Mouse (Mus musculus) cerebellum, adult 9-10 months (tissue): Measurements from ENCODE around the gene Casp9.

Experiments used
- DNase-seq: peaks from one replicate; pipeline ENCODE4 v3.0.0; 2022

Gene Casp9

GRCm38 (mm10) chr4:141818861-141819260, 25.4 kb downstream of the Casp9 start:
- DNase-seq, result no peak

GRCm38 (mm10) chr4:141819316-141819715, 25.9 kb downstream of the Casp9 start:
- no peak for DNase-seq

- DNase-seq, result no peak
Observed at GRCm38 (mm10) chr4:141821178-141821577, 27.8 kb downstream of the Casp9 start.

- DNase-seq, result no peak
Observed at GRCm38 (mm10) chr4:141822089-141822488, 28.7 kb downstream of the Casp9 start.

DNA sequence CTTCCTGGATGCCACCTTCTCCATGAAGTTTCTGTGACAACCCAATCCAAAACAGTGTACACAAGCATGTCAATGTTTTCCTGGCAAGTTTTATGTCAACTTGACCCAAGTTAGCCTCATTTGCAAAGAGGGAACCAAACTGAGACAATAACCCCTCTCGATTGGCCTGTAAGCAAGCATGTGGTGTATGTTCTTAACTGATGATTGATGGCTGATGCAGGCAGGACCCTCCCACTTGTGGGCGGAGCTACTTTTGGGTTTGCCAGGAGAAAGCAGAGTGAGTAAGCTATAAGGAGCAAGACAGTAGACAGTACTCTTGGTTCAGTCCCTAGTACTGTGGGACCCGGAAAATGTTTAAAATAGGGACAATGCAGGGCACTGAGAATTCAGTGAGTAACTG, 29.6 kb downstream of the Casp9 start:
- no peak for DNase-seq

DNA sequence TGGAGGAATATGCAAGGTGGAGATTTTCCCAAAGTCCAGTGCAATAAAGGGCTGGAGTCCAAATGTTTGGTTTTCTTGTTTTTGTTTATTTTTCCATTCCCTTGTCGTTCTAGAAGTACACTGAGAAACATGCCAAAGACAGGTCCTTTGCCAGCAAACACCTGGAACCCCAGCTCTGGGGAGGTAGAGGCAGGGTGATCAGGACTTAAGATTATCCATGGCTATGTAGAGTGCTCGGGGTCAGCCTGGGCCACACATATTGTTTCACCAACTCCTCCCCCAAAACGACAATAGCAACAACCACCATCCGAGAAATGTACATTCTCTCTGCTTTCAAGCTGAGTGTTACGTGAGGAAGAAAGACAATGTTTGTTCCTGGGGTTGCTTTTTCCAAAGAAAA, 32.6 kb downstream of the Casp9 start, which contains the start of gene Cela2a:
Gene Cela2a (minus strand): TSS at position 101 of the 400 bp plus-strand sequence.
- DNase-seq, result no peak

DNA sequence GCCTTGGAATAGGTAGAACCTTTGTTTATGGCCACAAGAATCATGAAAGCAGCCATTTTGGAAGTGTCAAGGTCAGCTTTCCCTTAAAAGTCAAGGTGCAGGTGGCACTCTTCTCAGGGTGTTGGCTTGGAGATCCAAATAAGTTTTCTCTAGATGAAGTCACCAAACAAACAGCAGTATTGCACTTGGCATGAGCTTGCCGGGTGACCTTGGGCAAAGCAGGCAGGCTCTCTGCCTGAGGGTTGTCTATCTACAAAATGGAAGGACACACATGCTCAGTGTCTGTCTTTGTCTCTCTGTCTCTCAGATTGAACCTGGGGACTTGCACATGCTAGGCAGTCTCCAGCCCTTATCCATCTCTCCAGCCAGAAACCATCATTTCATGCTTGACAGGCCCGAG, 34.0 kb downstream of the Casp9 start:
- DNase-seq, result no peak

DNA sequence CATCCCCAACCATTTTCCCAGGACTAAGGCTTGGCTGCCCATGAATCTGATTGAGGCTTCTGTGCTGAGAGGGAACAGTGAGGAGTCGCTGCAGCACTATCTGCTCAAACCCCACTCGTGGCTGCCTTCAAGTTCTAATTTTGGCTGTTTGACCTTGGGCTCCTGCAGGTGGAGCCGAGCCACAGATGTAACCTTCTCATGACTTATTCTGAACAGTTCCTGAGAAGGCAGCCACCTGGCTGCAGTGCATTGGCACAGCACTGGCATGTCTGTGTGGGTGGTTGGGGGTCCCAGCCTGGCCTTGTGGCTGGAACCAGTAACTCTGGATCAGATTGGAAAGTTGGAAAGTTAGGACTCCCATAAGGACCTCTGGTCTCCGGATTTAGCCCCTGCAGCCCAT, 34.8 kb downstream of the Casp9 start:
- DNase-seq, result no peak

GRCm38 (mm10) chr4:141830381-141830780, 37.0 kb downstream of the Casp9 start:
- DNase-seq, result no peak

DNA sequence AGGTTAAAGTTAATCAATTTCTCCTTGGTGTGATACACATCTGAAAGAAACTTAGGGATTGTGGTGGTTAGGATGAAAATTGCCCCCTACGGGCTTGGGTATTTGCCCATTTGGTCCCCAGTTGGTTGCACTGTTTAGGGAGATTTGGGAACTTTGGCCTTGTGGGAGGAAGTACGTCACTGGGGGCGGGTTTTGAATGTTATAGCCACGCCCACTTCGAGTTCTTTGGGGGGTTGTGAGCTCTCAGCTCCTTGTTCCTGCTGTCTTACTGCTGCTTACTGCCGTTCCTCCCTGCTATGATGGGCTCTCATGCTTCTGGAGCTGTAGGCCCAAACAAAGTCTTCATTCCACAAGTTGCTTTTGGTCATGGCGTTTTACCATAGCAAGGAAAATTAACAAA, 37.9 kb downstream of the Casp9 start:
- no peak for DNase-seq

DNA sequence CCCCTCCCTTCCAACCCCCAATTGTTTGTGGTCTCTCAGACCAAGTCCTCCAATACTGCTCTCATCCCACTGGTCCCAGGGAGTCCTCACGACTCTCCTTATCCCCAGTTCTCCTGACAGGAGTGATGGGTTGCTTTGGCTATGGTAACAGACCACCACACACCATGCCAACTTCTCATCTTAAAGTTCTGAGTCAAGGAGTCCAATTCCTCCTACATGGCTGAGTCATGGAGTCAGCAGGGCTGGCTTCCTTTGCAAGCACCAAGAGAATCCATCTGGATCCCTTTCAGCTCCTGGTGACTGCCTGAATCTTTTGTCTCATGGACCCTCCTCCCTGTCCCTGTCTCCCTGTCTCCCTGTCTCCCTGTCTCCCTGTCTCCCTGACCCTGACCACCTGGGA, 40.5 kb downstream of the Casp9 start:
- no peak for DNase-seq

- no peak for DNase-seq
Observed at GRCm38 (mm10) chr4:141834536-141835095, 41.2 kb downstream of the Casp9 start.

DNA sequence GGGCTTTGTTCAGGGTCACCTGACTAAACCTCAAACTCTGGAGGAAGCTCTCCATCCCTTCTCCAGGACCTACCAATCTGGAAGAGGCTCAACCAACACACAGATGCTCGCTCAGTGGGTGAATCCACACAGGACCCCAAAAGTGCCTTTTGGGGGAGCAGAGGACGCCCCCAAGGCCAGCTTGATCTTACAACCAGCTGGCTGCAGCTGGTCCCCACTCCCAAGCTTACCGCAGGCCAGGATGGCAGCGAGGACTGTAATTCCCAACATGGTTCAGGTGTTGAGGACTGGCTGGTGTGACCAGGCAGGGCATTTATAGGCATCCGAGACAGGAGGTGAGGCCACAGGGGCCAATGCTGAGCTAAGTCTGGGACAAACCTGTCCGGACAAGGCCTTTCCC, 52.6 kb downstream of the Casp9 start, which contains the start of gene Ctrc:
Gene Ctrc (minus strand): TSS at position 361 of the 400 bp plus-strand sequence.
- DNase-seq, result no peak

DNA sequence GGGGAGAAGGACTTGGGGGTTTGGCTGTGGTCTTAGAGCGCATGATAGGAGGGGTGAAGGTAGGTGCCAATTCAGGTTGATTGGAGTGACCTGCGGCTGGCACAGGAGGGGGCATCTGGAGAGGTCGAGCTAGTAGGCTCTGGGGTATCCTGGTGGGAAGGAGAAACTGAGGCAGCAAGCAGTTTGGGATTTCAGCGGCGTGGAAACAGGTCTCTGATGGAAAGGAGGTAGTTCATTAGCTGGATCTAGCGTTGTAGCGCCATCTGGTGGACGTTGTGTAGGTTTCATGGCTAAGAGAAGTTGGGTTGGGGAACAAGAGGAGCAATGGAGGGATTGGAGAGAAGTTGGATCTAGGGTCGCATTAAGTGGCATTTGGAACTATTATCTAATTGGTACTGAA, 60.0 kb downstream of the Casp9 start:
- no peak for DNase-seq

GRCm38 (mm10) chr4:141857422-141857930, 64.1 kb downstream of the Casp9 start:
- DNase-seq, result peak; percentile 86

DNA sequence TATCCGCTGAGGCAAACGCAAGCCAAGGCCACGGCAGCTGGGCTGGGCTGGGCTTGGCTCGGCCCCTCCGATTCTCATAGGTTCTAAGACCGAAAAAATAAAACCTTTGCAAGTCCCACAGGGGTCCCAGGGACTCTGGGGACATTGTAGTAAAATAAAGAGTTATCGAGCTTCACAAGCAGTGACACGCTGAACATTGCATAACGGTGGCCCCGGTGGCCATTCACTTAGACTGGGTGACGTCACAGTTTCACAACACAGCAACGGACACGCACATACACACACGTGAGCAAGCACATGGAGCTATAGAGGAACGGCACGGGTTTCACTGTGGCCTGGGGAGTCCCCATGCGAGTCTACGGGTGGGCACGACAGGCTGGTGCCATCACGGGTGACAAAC, 65.1 kb downstream of the Casp9 start:
- no peak for DNase-seq

DNA sequence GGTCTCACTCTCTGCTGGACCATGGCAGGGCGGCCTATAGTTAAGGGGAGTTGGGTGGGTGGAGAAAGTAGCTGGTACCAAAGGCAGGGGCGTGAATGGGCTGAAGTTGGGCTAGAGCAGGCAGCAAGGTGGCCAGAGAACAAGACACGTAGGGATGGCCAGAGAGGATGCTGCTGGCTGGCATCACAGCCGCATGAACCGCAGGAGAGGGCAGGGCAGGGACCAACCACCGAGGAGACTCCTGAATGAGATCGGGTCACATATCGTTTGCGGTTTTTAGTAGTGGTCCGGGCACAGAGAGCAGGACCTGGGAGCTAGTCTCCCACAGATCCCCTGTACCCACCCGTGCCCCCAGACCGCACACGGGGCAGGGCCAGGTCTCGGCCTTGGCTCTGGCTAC, 65.9 kb downstream of the Casp9 start:
- DNase-seq, result no peak

GRCm38 (mm10) chr4:141860246-141860841, 66.9 kb downstream of the Casp9 start:
- DNase-seq, result no peak

GRCm38 (mm10) chr4:141861591-141862295, 68.3 kb downstream of the Casp9 start:
- no peak for DNase-seq

DNA sequence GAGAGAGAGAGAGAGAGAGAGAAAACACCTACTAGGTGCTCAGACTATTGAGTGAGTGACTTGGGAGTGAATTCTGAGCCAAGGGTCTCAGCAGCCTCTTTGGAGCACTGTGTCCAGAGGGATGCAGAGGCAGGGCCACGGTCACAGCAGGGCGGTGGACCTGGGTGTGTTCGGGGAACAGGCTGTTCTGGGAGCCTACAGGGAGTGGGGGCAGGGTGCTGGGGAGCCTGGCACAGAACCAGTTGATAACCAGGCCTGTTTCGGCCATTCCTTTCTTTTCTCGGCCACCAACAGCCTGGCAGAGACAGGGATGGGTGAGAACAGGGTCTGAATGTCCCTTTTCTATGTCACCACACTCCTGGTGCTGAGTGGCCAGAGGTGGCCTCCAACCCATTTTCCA, 69.5 kb downstream of the Casp9 start:
- DNase-seq, result no peak

DNA sequence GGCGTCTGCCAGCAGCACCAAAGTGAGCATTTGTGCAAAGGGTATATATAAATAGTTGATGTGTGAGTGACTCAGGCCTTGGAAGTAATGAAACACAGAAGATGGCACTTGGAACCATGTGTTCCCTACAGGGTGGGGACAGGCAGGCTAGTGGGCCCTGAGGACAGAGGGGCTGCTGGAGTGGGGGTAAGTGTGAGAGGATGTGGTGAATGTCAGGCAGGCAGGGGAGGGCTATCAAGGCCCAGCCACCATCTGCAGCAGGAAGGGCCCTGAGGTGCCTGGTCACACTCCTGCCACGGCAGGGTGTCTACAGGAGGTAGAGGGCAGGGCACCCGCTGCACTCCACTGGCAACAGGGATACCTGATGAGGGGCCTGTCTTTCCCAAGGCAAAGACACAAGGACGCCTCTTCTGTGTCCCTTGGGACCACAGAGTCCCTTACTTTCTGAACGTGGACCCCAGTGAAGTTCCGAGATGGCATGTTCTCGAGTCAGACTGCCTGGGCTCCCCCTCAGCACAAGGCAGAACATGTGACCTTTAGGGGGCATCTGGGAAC, 70.4 kb downstream of the Casp9 start:
- no peak for DNase-seq

DNA sequence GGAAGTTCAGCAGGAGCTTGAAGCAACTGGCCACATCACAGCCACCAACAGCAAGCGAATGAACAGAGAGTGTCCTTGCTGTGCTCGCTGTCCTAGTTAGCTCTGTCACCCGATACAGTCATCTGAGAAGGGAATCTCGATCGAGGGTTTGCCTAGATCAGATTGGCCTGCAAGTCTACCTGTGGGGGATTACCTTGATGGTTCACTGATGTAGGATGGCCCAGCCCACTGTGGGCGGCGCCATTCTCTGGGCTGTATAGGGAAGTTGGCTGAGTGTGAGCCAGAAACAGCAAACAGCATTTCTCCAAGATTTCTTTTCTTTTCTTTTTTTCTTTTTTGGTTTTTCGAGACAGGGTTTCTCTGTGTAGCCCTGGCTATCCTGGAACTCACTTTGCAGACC, 71.1 kb downstream of the Casp9 start:
- no peak for DNase-seq

DNA sequence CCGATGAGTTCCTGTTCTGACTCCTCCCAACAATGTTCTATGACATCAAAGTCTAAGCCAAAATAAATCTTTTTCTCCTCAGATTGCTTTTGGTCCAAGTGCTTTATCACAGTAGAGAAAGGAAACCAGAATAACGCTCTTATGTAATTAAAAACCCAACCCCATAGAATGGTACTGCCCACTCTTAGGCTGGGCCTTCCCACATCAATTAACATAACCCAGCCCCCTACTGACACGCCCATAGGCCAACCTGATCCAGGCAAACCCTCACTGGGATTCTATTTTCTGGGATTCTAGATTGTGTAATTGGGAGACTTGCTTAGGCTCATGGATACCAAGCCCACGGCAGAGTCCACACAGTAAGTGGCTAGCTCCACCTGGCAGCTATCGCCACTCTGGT, 71.6 kb downstream of the Casp9 start:
- DNase-seq, result no peak
